Mouse (Mus musculus) thymus, adult 2 months (tissue): Measurements from ENCODE around the gene Serpina3i. TPM values are rescaled to one million over a fixed set of nuclear protein-coding genes. Genes with fewer than 3 reads are reported as not detected.

Experiments
- DNase-seq: peaks from one replicate; pipeline ENCODE4 v3.0.0; 2021
- H3K27ac ChIP-seq: fragments of 200-500 bp; 2 replicates; pipeline ENCODE4 v1.5.1; 2012; ENCODE audit warnings: low read length, control low read depth; ENCODE audit not compliant: control insufficient read depth, insufficient read depth
- H3K27me3 ChIP-seq: fragments of 200-500 bp; 2 replicates; pipeline ENCODE4 v1.6.1; 2012; ENCODE audit warnings: mild to moderate bottlenecking, low read length, moderate library complexity, mixed read lengths; ENCODE audit not compliant: control insufficient read depth, insufficient read depth
- H3K36me3 ChIP-seq: fragments of 200-500 bp; 2 replicates; pipeline ENCODE4 v1.6.1; 2012; ENCODE audit warnings: mild to moderate bottlenecking, low read length, moderate library complexity; ENCODE audit not compliant: control insufficient read depth, insufficient read depth
- H3K4me1 ChIP-seq: fragments of 200-500 bp; replicated peaks from 2 replicates; pipeline ENCODE4 v1.6.1; 2012; ENCODE audit warnings: low read length; ENCODE audit not compliant: control insufficient read depth, insufficient read depth
- H3K4me3 ChIP-seq: fragments of 200-500 bp; 2 replicates; pipeline ENCODE4 v1.5.1; 2012; ENCODE audit warnings: mild to moderate bottlenecking, low read length, control low read depth, moderate library complexity; ENCODE audit not compliant: control insufficient read depth, insufficient read depth
- CTCF ChIP-seq: fragments of 200-500 bp; IDR thresholded peaks from 2 replicates; pipeline ENCODE4 v1.5.1; 2012; ENCODE audit warnings: mild to moderate bottlenecking, control low read depth, low read length, moderate library complexity, borderline replicate concordance; ENCODE audit not compliant: control insufficient read depth, poor library complexity, insufficient read depth; ENCODE audit errors: extremely low read depth
- POLR2A ChIP-seq: fragments of 200-500 bp; IDR thresholded peaks from 2 replicates; pipeline ENCODE4 v1.6.1; 2012; ENCODE audit warnings: mild to moderate bottlenecking, low read length, control low read depth, moderate library complexity; ENCODE audit not compliant: control insufficient read depth, poor library complexity, insufficient read depth; ENCODE audit errors: extremely low read depth
- WGBS: fragments of 180-500 bp; shearing (Covaris S2); methylation state at CpG from one replicate; pipeline ENCODE4 v1.1.7; 2018; 5-methylcytosine and 5-hydroxymethylcytosine counted together
- polyA plus RNA-seq: library from polyadenylated mRNA; depleted of rRNA; stranded (reverse); fragments of >200 nt; gene quantifications from 2 replicates; pipeline ENCODE4 v1.2.3, GENCODE M21; 2012; rRNA removed

The Serpina3i gene
- polyA plus RNA-seq = 5.4 and 8.8 TPM in 2 replicates

GRCm38 (mm10) chr12:104262863-104263262 is at the start of gene Serpina3i:
Gene Serpina3i (plus strand): TSS chr12:104263122.
- no peak for DNase-seq
- Histone ChIP-seq H3K4me1 (no peaks in the 10 kb centered on the region), H3K4me3 (no peak within 1 kb of the TSS; the same call in 1 of the 2 replicates), H3K36me3 (no peaks in the 10 kb centered on the region), H3K27ac (peak within 1 kb of the TSS; percentile 27), H3K27me3 (no peaks in the 10 kb centered on the region)
- no peak for TF ChIP-seq POLR2A
- TF ChIP-seq CTCF = no peak

- Histone ChIP-seq H3K27me3 (no peaks in the 10 kb centered on the region), H3K27ac (no peak overlapping the region), H3K4me3 (no peak overlapping the region), H3K36me3 (no peaks in the 10 kb centered on the region), H3K4me1 (no peaks in the 10 kb centered on the region)
- no peak for TF ChIP-seq CTCF
- no peak for TF ChIP-seq POLR2A
- DNase-seq = no peak
- WGBS = 55% methylated on average over 2 of the region's 2 CpGs
Measured at GRCm38 (mm10) chr12:104213689-104214444, 49.1 kb upstream of the Serpina3i start.

- Histone ChIP-seq H3K4me3 (no peak within 1 kb of the TSS), H3K4me1 (no peaks in the 10 kb centered on the region), H3K36me3 (no peaks in the 10 kb centered on the region), H3K27me3 (no peaks in the 10 kb centered on the region), H3K27ac (no peak within 1 kb of the TSS)
- DNase-seq = no peak
- TF ChIP-seq CTCF (no peak), POLR2A (no peak)
- WGBS = 26% methylated on average over 1 of the region's 1 CpGs
Measured at GRCm38 (mm10) chr12:104214445-104214753, 48.5 kb upstream of the Serpina3i start, which contains the start of gene Serpina3f. Gene Serpina3f (plus strand): TSS chr12:104214544.

- WGBS = 36% methylated on average over 1 of the region's 1 CpGs
- H3K36me3 ChIP-seq = no peaks in the 10 kb centered on the region
- no peak overlapping the region for H3K4me3 ChIP-seq
- no peaks in the 10 kb centered on the region for H3K4me1 ChIP-seq
- no peaks in the 10 kb centered on the region for H3K27me3 ChIP-seq
- TF ChIP-seq CTCF (no peak), POLR2A (no peak)
- DNase-seq = no peak
- H3K27ac ChIP-seq = no peak overlapping the region
Measured at GRCm38 (mm10) chr12:104215249-104215648, 47.7 kb upstream of the Serpina3i start.

GRCm38 (mm10) chr12:104221616-104222015 is 41.3 kb upstream of the Serpina3i start:
- no peak overlapping the region for H3K27ac ChIP-seq
- no peaks in the 10 kb centered on the region for H3K27me3 ChIP-seq
- no peak for DNase-seq
- no peak overlapping the region for H3K4me3 ChIP-seq
- WGBS = 100% methylated on average over 1 of the region's 1 CpGs
- no peaks in the 10 kb centered on the region for H3K4me1 ChIP-seq
- no peak for TF ChIP-seq CTCF
- TF ChIP-seq POLR2A = no peak
- H3K36me3 ChIP-seq = no peaks in the 10 kb centered on the region

GRCm38 (mm10) chr12:104223690-104224089 is 39.2 kb upstream of the Serpina3i start:
- Histone ChIP-seq H3K36me3 (no peaks in the 10 kb centered on the region), H3K27me3 (no peaks in the 10 kb centered on the region), H3K4me1 (no peaks in the 10 kb centered on the region), H3K4me3 (no peak overlapping the region), H3K27ac (no peak overlapping the region)
- WGBS = 68% methylated on average over 1 of the region's 1 CpGs
- TF ChIP-seq CTCF (no peak), POLR2A (no peak)
- no peak for DNase-seq

- DNase-seq = no peak
- TF ChIP-seq POLR2A (no peak), CTCF (no peak)
- no peaks in the 10 kb centered on the region for H3K36me3 ChIP-seq
- no peak overlapping the region for H3K27ac ChIP-seq
- H3K27me3 ChIP-seq = no peaks in the 10 kb centered on the region
- WGBS = 54% methylated on average over 7 of the region's 7 CpGs
- no peaks in the 10 kb centered on the region for H3K4me1 ChIP-seq
- no peak overlapping the region for H3K4me3 ChIP-seq
Measured at GRCm38 (mm10) chr12:104224598-104225300, 38.2 kb upstream of the Serpina3i start.
